Mouse (Mus musculus): ENCODE measurements around the gene Ppp1r27. TPM values are rescaled to one million over a fixed set of nuclear protein-coding genes. Genes with fewer than 3 reads are reported as not detected.

Gene Ppp1r27
- polyA plus RNA-seq, 1 experiment: not detected

- Histone ChIP-seq H3K4me3 (ENCODE audit: insufficient read depth, low read depth, low read length) (no peak overlapping the region), H3K27ac (ENCODE audit: insufficient read depth, low read depth, low read length) (no peak overlapping the region), H3K4me1 (ENCODE audit: control insufficient read depth, insufficient read depth, low read length) (no peaks in the 10 kb centered on the region)
- no peak for TF ChIP-seq POLR2A (IDR thresholded peaks at IDR 0.05; ENCODE audit: insufficient read depth, low read depth, low read length)
- TF ChIP-seq CTCF (IDR thresholded peaks at IDR 0.05; ENCODE audit: insufficient read depth, low read depth, low read length): no peak
- WGBS: 88% methylated on average over 4 of the region's 4 CpGs
Observed at GRCm38 (mm10) chr11:120501701-120502100, 49.2 kb downstream of the Ppp1r27 start.

- no peaks in the 10 kb centered on the region for H3K4me1 ChIP-seq (ENCODE audit: control insufficient read depth, insufficient read depth, low read length)
- TF ChIP-seq POLR2A (IDR thresholded peaks at IDR 0.05; ENCODE audit: insufficient read depth, low read depth, low read length) (no peak), CTCF (IDR thresholded peaks at IDR 0.05; ENCODE audit: insufficient read depth, low read depth, low read length) (no peak)
- WGBS: 56% methylated on average over 6 of the region's 6 CpGs
- H3K27ac ChIP-seq (ENCODE audit: insufficient read depth, low read depth, low read length): no peak overlapping the region
- no peak overlapping the region for H3K4me3 ChIP-seq (ENCODE audit: insufficient read depth, low read depth, low read length)
Observed at GRCm38 (mm10) chr11:120501018-120501417, 49.9 kb downstream of the Ppp1r27 start.

GRCm38 (mm10) chr11:120500357-120500756 lies 50.6 kb downstream of the Ppp1r27 start:
- 27% methylated on average over 3 of the region's 3 CpGs for WGBS
- Histone ChIP-seq H3K27ac (ENCODE audit: insufficient read depth, low read depth, low read length) (no peak overlapping the region), H3K4me1 (ENCODE audit: control insufficient read depth, insufficient read depth, low read length) (no peaks in the 10 kb centered on the region), H3K4me3 (ENCODE audit: insufficient read depth, low read depth, low read length) (no peak overlapping the region)
- no peak for TF ChIP-seq CTCF (IDR thresholded peaks at IDR 0.05; ENCODE audit: insufficient read depth, low read depth, low read length)
- TF ChIP-seq POLR2A (IDR thresholded peaks at IDR 0.05; ENCODE audit: insufficient read depth, low read depth, low read length): no peak

Other genes with a start within 250 kb of the Ppp1r27 start
- gene Actg1, start 202.6 kb downstream of the Ppp1r27 start, polyA plus RNA-seq (2012; ENCODE audit: insufficient read depth, insufficient read length, low replicate concordance, missing spikeins): 702 and 785 TPM in 2 replicates
- not detected in 2 replicates for gene Fscn2, start 189.6 kb downstream of the Ppp1r27 start, polyA plus RNA-seq (2012; ENCODE audit: insufficient read depth, insufficient read length, low replicate concordance, missing spikeins)
- not detected in 2 replicates for gene Faap100, start 172.4 kb downstream of the Ppp1r27 start, polyA plus RNA-seq (2012; ENCODE audit: insufficient read depth, insufficient read length, low replicate concordance, missing spikeins)
- gene Nploc4, start 113.4 kb downstream of the Ppp1r27 start, polyA plus RNA-seq (2012; ENCODE audit: insufficient read depth, insufficient read length, low replicate concordance, missing spikeins): not detected in 2 replicates
- not detected in 2 replicates for gene Tspan10, start 108.5 kb downstream of the Ppp1r27 start, polyA plus RNA-seq (2012; ENCODE audit: insufficient read depth, insufficient read length, low replicate concordance, missing spikeins)
- gene Pde6g, start 97.6 kb downstream of the Ppp1r27 start, polyA plus RNA-seq (2012; ENCODE audit: insufficient read depth, insufficient read length, low replicate concordance, missing spikeins): not detected in 2 replicates
- not detected in 2 replicates for gene Oxld1, start 93.1 kb downstream of the Ppp1r27 start, polyA plus RNA-seq (2012; ENCODE audit: insufficient read depth, insufficient read length, low replicate concordance, missing spikeins)
- not detected in 2 replicates for gene Ccdc137, start 93.0 kb downstream of the Ppp1r27 start, polyA plus RNA-seq (2012; ENCODE audit: insufficient read depth, insufficient read length, low replicate concordance, missing spikeins)
- not detected in 2 replicates for gene Arl16, start 83.5 kb downstream of the Ppp1r27 start, polyA plus RNA-seq (2012; ENCODE audit: insufficient read depth, insufficient read length, low replicate concordance, missing spikeins)
- gene Mrpl12, start 66.5 kb downstream of the Ppp1r27 start, polyA plus RNA-seq (2012; ENCODE audit: insufficient read depth, insufficient read length, low replicate concordance, missing spikeins): not detected in 2 replicates
- gene Slc25a10, start 59.3 kb downstream of the Ppp1r27 start, polyA plus RNA-seq (2012; ENCODE audit: insufficient read depth, insufficient read length, low replicate concordance, missing spikeins): not detected in 2 replicates
- not detected in 2 replicates for gene Gcgr, start 20.4 kb downstream of the Ppp1r27 start, polyA plus RNA-seq (2012; ENCODE audit: insufficient read depth, insufficient read length, low replicate concordance, missing spikeins)
- not detected in 2 replicates for gene Mcrip1, start 1.4 kb downstream of the Ppp1r27 start, polyA plus RNA-seq (2012; ENCODE audit: insufficient read depth, insufficient read length, low replicate concordance, missing spikeins)
- gene P4hb, start 22.1 kb upstream of the Ppp1r27 start, polyA plus RNA-seq (2012; ENCODE audit: insufficient read depth, insufficient read length, low replicate concordance, missing spikeins): 309 TPM in 1 of 2 replicates, not detected in the other
- 143 TPM in 1 of 2 replicates, not detected in the other for gene Arhgdia, start 30.5 kb upstream of the Ppp1r27 start, polyA plus RNA-seq (2012; ENCODE audit: insufficient read depth, insufficient read length, low replicate concordance, missing spikeins)
- gene Alyref, start 47.2 kb upstream of the Ppp1r27 start, polyA plus RNA-seq (2012; ENCODE audit: insufficient read depth, insufficient read length, low replicate concordance, missing spikeins): not detected in 2 replicates
- gene Anapc11, start 47.3 kb upstream of the Ppp1r27 start, polyA plus RNA-seq (2012; ENCODE audit: insufficient read depth, insufficient read length, low replicate concordance, missing spikeins): not detected in 2 replicates
- gene Npb, start 57.3 kb upstream of the Ppp1r27 start, polyA plus RNA-seq (2012; ENCODE audit: insufficient read depth, insufficient read length, low replicate concordance, missing spikeins): not detected in 2 replicates
- not detected in 2 replicates for gene Pcyt2, start 66.8 kb upstream of the Ppp1r27 start, polyA plus RNA-seq (2012; ENCODE audit: insufficient read depth, insufficient read length, low replicate concordance, missing spikeins)
- gene Sirt7, start 74.1 kb upstream of the Ppp1r27 start, polyA plus RNA-seq (2012; ENCODE audit: insufficient read depth, insufficient read length, low replicate concordance, missing spikeins): not detected in 2 replicates
- gene Mafg, start 82.5 kb upstream of the Ppp1r27 start, polyA plus RNA-seq (2012; ENCODE audit: insufficient read depth, insufficient read length, low replicate concordance, missing spikeins): 234 TPM in 1 of 2 replicates, not detected in the other
- not detected in 2 replicates for gene Pycr1, start 92.6 kb upstream of the Ppp1r27 start, polyA plus RNA-seq (2012; ENCODE audit: insufficient read depth, insufficient read length, low replicate concordance, missing spikeins)
- not detected in 2 replicates for gene Myadml2, start 97.0 kb upstream of the Ppp1r27 start, polyA plus RNA-seq (2012; ENCODE audit: insufficient read depth, insufficient read length, low replicate concordance, missing spikeins)
- gene Notum, start 110.0 kb upstream of the Ppp1r27 start, polyA plus RNA-seq (2012; ENCODE audit: insufficient read depth, insufficient read length, low replicate concordance, missing spikeins): not detected in 2 replicates
- gene Aspscr1, start 121.8 kb upstream of the Ppp1r27 start, polyA plus RNA-seq (2012; ENCODE audit: insufficient read depth, insufficient read length, low replicate concordance, missing spikeins): not detected in 2 replicates
- gene Cenpx, start 162.6 kb upstream of the Ppp1r27 start, polyA plus RNA-seq (2012; ENCODE audit: insufficient read depth, insufficient read length, low replicate concordance, missing spikeins): not detected in 2 replicates
- gene Lrrc45, start 162.8 kb upstream of the Ppp1r27 start, polyA plus RNA-seq (2012; ENCODE audit: insufficient read depth, insufficient read length, low replicate concordance, missing spikeins): not detected in 2 replicates
- gene Rac3, start 170.3 kb upstream of the Ppp1r27 start, polyA plus RNA-seq (2012; ENCODE audit: insufficient read depth, insufficient read length, low replicate concordance, missing spikeins): not detected in 2 replicates
- gene Dcxr, start 176.1 kb upstream of the Ppp1r27 start, polyA plus RNA-seq (2012; ENCODE audit: insufficient read depth, insufficient read length, low replicate concordance, missing spikeins): not detected in 2 replicates
- gene Cbr2, start 181.0 kb upstream of the Ppp1r27 start, polyA plus RNA-seq (2012; ENCODE audit: insufficient read depth, insufficient read length, low replicate concordance, missing spikeins): not detected in 2 replicates
- not detected in 2 replicates for gene Hmga1b, start 211.7 kb upstream of the Ppp1r27 start, polyA plus RNA-seq (2012; ENCODE audit: insufficient read depth, insufficient read length, low replicate concordance, missing spikeins)
- gene Rfng, start 233.1 kb upstream of the Ppp1r27 start, polyA plus RNA-seq (2012; ENCODE audit: insufficient read depth, insufficient read length, low replicate concordance, missing spikeins): not detected in 2 replicates
- not detected in 2 replicates for gene Gps1, start 233.1 kb upstream of the Ppp1r27 start, polyA plus RNA-seq (2012; ENCODE audit: insufficient read depth, insufficient read length, low replicate concordance, missing spikeins)
- gene Dus1l, start 245.3 kb upstream of the Ppp1r27 start, polyA plus RNA-seq (2012; ENCODE audit: insufficient read depth, insufficient read length, low replicate concordance, missing spikeins): not detected in 2 replicates

Measured in olfactory bulb, adult 2 months (tissue).